Mouse (Mus musculus) brain, embryonic 14.5 days (tissue): ENCODE measurements around the gene Usp32. TPM values are rescaled to one million over a fixed set of nuclear protein-coding genes. Genes with fewer than 3 reads are reported as not detected.

Source experiments
- DNase-seq: peaks from one replicate; pipeline ENCODE4 v3.0.0-alpha.2; 2011; ENCODE audit warnings: low read depth
- CTCF ChIP-seq: fragments of 200-500 bp; IDR thresholded peaks from 2 replicates; pipeline ENCODE4 v1.5.1; 2012; ENCODE audit warnings: inconsistent platforms, mild to moderate bottlenecking, moderate library complexity, borderline replicate concordance; ENCODE audit not compliant: insufficient read depth, insufficient read length; ENCODE audit errors: extremely low read depth
- POLR2A ChIP-seq: fragments of 200-500 bp; IDR thresholded peaks from 2 replicates; pipeline ENCODE4 v1.6.1; 2012; ENCODE audit warnings: mild to moderate bottlenecking, inconsistent platforms, borderline replicate concordance; ENCODE audit not compliant: poor library complexity, insufficient read depth, insufficient read length, severe bottlenecking; ENCODE audit errors: extremely low read depth
- polyA plus RNA-seq: library from polyadenylated mRNA; depleted of rRNA; stranded (reverse); fragments of >200 nt; gene quantifications from 2 replicates; pipeline ENCODE4 v1.2.3, GENCODE M21; 2012

Gene Usp32
- polyA plus RNA-seq, 1 experiment, result 31.9 TPM

- TF ChIP-seq CTCF (no peak), POLR2A (no peak)
Measured at GRCm38 (mm10) chr11:84959181-84959580, 180.8 kb downstream of the Usp32 start.

GRCm38 (mm10) chr11:84958271-84958630 is 181.7 kb downstream of the Usp32 start:
- TF ChIP-seq CTCF (no peak), POLR2A (no peak)
- no peak for DNase-seq

More at GRCm38 (mm10) chr11:84959181-84959580, 180.8 kb downstream of the Usp32 start:
- DNase-seq, result no peak

GRCm38 (mm10) chr11:84957591-84958270 is 182.2 kb downstream of the Usp32 start, which contains the start of gene Car4:
Gene Car4 (plus strand): TSS chr11:84957786.
- no peak for TF ChIP-seq CTCF
- TF ChIP-seq POLR2A, result no peak
- no peak for DNase-seq

- no peak for DNase-seq
- TF ChIP-seq POLR2A, result no peak
- no peak for TF ChIP-seq CTCF
Measured at GRCm38 (mm10) chr11:84957171-84957570, 182.8 kb downstream of the Usp32 start.

GRCm38 (mm10) chr11:84956400-84956799 is 183.6 kb downstream of the Usp32 start:
- no peak for TF ChIP-seq POLR2A
- no peak for TF ChIP-seq CTCF
- DNase-seq, result no peak

- TF ChIP-seq CTCF (no peak), POLR2A (no peak)
- no peak for DNase-seq
Measured at GRCm38 (mm10) chr11:84952611-84953010, 187.3 kb downstream of the Usp32 start.

- DNase-seq, result no peak
- TF ChIP-seq CTCF (no peak), POLR2A (no peak)
Measured at GRCm38 (mm10) chr11:84948526-84948925, 191.4 kb downstream of the Usp32 start.

- TF ChIP-seq POLR2A (no peak), CTCF (no peak)
- peak; percentile 71 for DNase-seq
Measured at GRCm38 (mm10) chr11:84948114-84948513, 191.8 kb downstream of the Usp32 start.

- peak; percentile 85 for DNase-seq
- TF ChIP-seq POLR2A, result no peak
- TF ChIP-seq CTCF, result no peak
Measured at GRCm38 (mm10) chr11:84947206-84947605, 192.8 kb downstream of the Usp32 start.

- TF ChIP-seq CTCF (no peak), POLR2A (no peak)
- no peak for DNase-seq
Measured at GRCm38 (mm10) chr11:84945841-84946240, 194.1 kb downstream of the Usp32 start.

GRCm38 (mm10) chr11:84944639-84945435 is 195.1 kb downstream of the Usp32 start:
- no peak for TF ChIP-seq CTCF
- TF ChIP-seq POLR2A, result no peak
- no peak for DNase-seq
